Mouse (Mus musculus) heart, postnatal 0 days (tissue): Measurements from ENCODE around the gene Ang4.

Experiments
- CTCF ChIP-seq: IDR thresholded peaks from 2 replicates; pipeline ENCODE4 v1.5.1; 2016; ENCODE audit warnings: antibody characterized with exemption, control low read depth, low read depth
- EP300 ChIP-seq: IDR thresholded peaks from 2 replicates; pipeline ENCODE4 v1.6.1; 2016; ENCODE audit warnings: antibody characterized with exemption, low read depth

- TF ChIP-seq CTCF (no peak), EP300 (no peak)
Observed at GRCm38 (mm10) chr14:51789196-51789595, 15.8 kb upstream of the Ang4 start.
